Mouse (Mus musculus) erythroblast, embryonic 14.5 days (primary cell): ENCODE measurements at regions not wholly inside any gene's neighbourhood (a gene's known extent, or its start where the extent isn't known, plus 50 kb on each side); places are given as distances from the start of the nearest gene placed in this dataset.

Experiments
- GATA1 ChIP-seq: IDR thresholded peaks from 2 replicates; pipeline ENCODE4 v1.6.1; 2012; ENCODE audit warnings: low read length, inconsistent platforms, mixed read lengths
- TAL1 ChIP-seq: IDR thresholded peaks from 3 replicates; pipeline ENCODE4 v1.6.1; 2012; ENCODE audit warnings: low read length, inconsistent platforms, mixed read lengths

- TF ChIP-seq GATA1: no peak
- no peak for TF ChIP-seq TAL1
Observed at GRCm38 (mm10) chr13:106471264-106471663, 465.5 kb downstream of the Ipo11 start.
